Mouse (Mus musculus) stomach, embryonic 14.5 days (tissue): Measurements from ENCODE around the gene Fam98a. TPM values are rescaled to one million over a fixed set of nuclear protein-coding genes. Genes with fewer than 3 reads are reported as not detected.

Source experiments
- polyA plus RNA-seq: library from polyadenylated mRNA; unstranded; fragments of >200 nt; fragmentation: Nextera tagmentation; extraction: Ambion mirVana; gene quantifications from 2 replicates; pipeline ENCODE4 v1.2.1, GENCODE M21; 2014

The Fam98a gene
- polyA plus RNA-seq, 1 experiment from 2014 or later: 10.0 TPM

Other genes with a start within 250 kb of the Fam98a start
- 16.5 and 17.9 TPM in 2 replicates for gene Rasgrp3, start 116.0 kb downstream of the Fam98a start, polyA plus RNA-seq